Mouse (Mus musculus): ENCODE measurements around the gene Ifi206.

Gene Ifi206

GRCm38 (mm10) chr1:173418936-173419621, 71.8 kb downstream of the Ifi206 start:
- DNase-seq (ENCODE audit: low spot score), result no peak

DNA sequence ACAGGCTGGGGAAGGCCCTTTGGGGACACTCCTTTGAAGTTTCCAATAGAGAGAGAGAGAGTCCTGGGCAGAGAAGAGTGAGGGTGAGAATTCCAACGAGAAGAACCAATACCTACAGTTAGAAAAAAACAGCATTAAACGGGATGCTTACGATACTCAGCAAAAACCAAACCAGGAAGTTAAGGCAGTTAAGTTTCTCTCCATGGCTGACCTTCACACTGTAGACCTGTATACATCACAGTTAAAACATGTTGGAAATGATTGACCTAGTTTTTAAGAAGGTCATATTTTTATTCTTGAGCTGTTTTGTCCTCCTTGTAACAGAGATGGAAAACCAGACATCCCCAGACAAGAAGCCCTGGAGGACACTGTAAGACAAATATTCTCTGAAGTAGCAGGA, 72.3 kb downstream of the Ifi206 start:
- no peak for DNase-seq (ENCODE audit: low spot score)

Data from MN1 (cell line).